Mouse (Mus musculus): ENCODE results near the gene Ppp6r1.

DNA sequence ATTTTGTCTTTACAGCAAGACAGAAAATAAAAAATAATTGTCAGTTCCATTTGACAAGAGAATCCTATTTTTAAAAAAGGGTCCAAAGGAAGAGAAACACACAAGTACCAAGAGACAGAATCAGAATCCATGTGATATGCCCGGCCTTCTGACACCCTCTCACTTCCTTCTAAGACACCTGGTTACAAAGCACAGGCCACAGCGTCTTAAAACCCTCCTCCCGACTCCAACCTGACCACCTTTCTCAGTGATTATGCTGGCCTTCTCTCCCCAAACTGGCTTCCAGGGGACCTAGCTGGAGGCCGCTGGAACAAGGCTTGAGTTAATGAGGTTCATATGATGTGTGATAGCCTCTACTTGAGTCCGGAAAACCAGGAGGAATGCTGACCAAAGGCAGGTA lies 5.5 kb downstream of the Ppp6r1 start:
- TF ChIP-seq CTCF (IDR thresholded peaks at IDR 0.05; ENCODE audit: low read depth, low read length) (no peak), POLR2A (IDR thresholded peaks at IDR 0.05; ENCODE audit: extremely low read depth, insufficient read depth, low read length) (no peak)

Data from liver, adult 2 months (tissue).